Mouse (Mus musculus): ENCODE measurements around the gene Zfp281.

DNA sequence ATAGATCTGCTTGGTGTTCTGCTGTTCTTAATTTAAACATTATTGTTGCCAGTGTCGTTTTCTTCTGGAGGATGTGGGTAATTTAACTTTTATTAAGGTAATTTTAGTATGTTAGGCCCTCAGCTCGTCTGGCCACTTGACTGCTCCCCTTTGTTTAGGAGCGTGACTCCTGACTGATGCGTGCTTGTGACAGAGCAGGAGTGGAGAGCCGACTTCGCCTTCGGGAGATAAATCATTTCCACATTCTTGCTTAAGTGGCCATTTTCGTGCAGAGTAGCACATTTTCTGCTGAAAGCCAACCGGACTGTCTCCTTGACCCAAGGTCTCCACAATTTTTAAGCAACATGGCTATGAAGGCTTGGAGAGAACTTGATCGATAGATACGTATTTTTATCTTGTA, 29.7 kb downstream of the Zfp281 start:
- no peak for TF ChIP-seq CTCF (conservative IDR thresholded peaks at IDR 0.05; ENCODE audit: low read length)
- TF ChIP-seq POU5F1 (IDR thresholded peaks at IDR 0.05; ENCODE audit: borderline replicate concordance, low read length), result no peak
